Mouse (Mus musculus) MEL (cell line): ENCODE results near the gene Gpr3. TPM values are rescaled to one million over a fixed set of nuclear protein-coding genes. Genes with fewer than 3 reads are reported as not detected.
A peak's percentile ranks its signal among the peaks of the same experiment; 100 is the strongest.

ENCODE experiments used
- DNase-seq: peaks from one replicate; pipeline ENCODE4 v3.0.0; 2011; ENCODE audit warnings: low read depth, low spot score
- H3K27ac ChIP-seq: 2 replicates; pipeline ENCODE4 v1.5.1; 2012; ENCODE audit warnings: low read depth, mild to moderate bottlenecking, control low read depth, low read length, moderate library complexity; ENCODE audit not compliant: control insufficient read depth
- H3K27me3 ChIP-seq, 2 experiments: fragments of 150-350 bp in 1 of 2; sonication (generic) in 1 of 2; 2 replicates each; pipeline ENCODE4 v1.6.1; 2012; ENCODE audit warnings: low read length in 2 of 2, mild to moderate bottlenecking in 2 of 2, improper control_type of control experiment in 1 of 2, moderate library complexity in 1 of 2; ENCODE audit not compliant: insufficient read depth in 2 of 2, control insufficient read depth in 1 of 2
- H3K36me3 ChIP-seq, 2 experiments: 2 replicates each; pipeline ENCODE4 v1.6.1; 2012 to 2014; ENCODE audit warnings: low read length in 2 of 2, improper control_type of control experiment in 1 of 2, inconsistent platforms in 1 of 2, mild to moderate bottlenecking in 1 of 2; ENCODE audit not compliant: insufficient read depth in 2 of 2, control insufficient read depth in 1 of 2
- H3K4me1 ChIP-seq, 2 experiments: fragments of 150-350 bp in 1 of 2; sonication (generic) in 1 of 2; 2 replicates each; pipeline ENCODE4 v1.6.1; 2012; ENCODE audit warnings: low read length in 2 of 2, improper control_type of control experiment in 1 of 2, mild to moderate bottlenecking in 1 of 2; ENCODE audit not compliant: insufficient read depth in 2 of 2, control insufficient read depth in 1 of 2
- H3K4me3 ChIP-seq, 2 experiments: fragments of 150-350 bp in 1 of 2; sonication (generic) in 1 of 2; 2 replicates each; pipeline ENCODE4 v1.5.1; 2012; ENCODE audit warnings: low read depth in 2 of 2, low read length in 2 of 2, mild to moderate bottlenecking in 2 of 2, moderate library complexity in 2 of 2, control low read depth in 1 of 2, improper control_type of control experiment in 1 of 2; ENCODE audit not compliant: control insufficient read depth in 1 of 2, insufficient read depth in 1 of 2
- H3K79me2 ChIP-seq: 2 replicates; pipeline ENCODE4 v1.6.1; 2012; ENCODE audit warnings: mild to moderate bottlenecking, low read length, moderate library complexity; ENCODE audit not compliant: control insufficient read depth, poor library complexity, insufficient read depth
- H3K9ac ChIP-seq: 2 replicates; pipeline ENCODE4 v1.6.1; 2012; ENCODE audit warnings: low read depth, mild to moderate bottlenecking, control low read depth, low read length, moderate library complexity; ENCODE audit not compliant: control insufficient read depth, poor library complexity, severe bottlenecking
- H3K9me3 ChIP-seq: fragments of 150-350 bp; sonication (generic); replicated peaks from 2 replicates; pipeline ENCODE4 v1.6.1; 2012; ENCODE audit warnings: mild to moderate bottlenecking, low read length, improper control_type of control experiment, moderate library complexity; ENCODE audit not compliant: insufficient read depth
- CHD1 ChIP-seq: IDR thresholded peaks from 2 replicates; pipeline ENCODE4 v1.6.1; 2012; ENCODE audit warnings: low read depth, mild to moderate bottlenecking, inconsistent platforms, low read length, improper control_type of control experiment
- CHD2 ChIP-seq: IDR thresholded peaks from 2 replicates; pipeline ENCODE4 v1.6.1; 2011; ENCODE audit warnings: low read length, improper control_type of control experiment
- CTCF ChIP-seq, 3 experiments: IDR thresholded peaks in 2 of 3; conservative IDR thresholded peaks in 1 of 3; 2 replicates each; pipeline ENCODE4 v1.5.1; 2011 to 2012; ENCODE audit warnings: low read length in 3 of 3, low read depth in 2 of 3, mild to moderate bottlenecking in 2 of 3, improper control_type of control experiment in 1 of 3, inconsistent platforms in 1 of 3, mixed read lengths in 1 of 3, moderate library complexity in 1 of 3; ENCODE audit not compliant: control insufficient read depth in 1 of 3, insufficient read depth in 1 of 3, poor library complexity in 1 of 3, severe bottlenecking in 1 of 3
- E2F4 ChIP-seq: IDR thresholded peaks from 2 replicates; pipeline ENCODE4 v1.6.1; 2011; ENCODE audit warnings: low read depth, low read length, improper control_type of control experiment, borderline replicate concordance
- ELF1 ChIP-seq: IDR thresholded peaks from 2 replicates; pipeline ENCODE4 v1.6.1; 2014; ENCODE audit warnings: low read depth, mild to moderate bottlenecking, inconsistent platforms, low read length, improper control_type of control experiment, moderate library complexity
- ETS1 ChIP-seq: IDR thresholded peaks from 2 replicates; pipeline ENCODE4 v1.6.1; 2012; ENCODE audit warnings: low read depth, mild to moderate bottlenecking, inconsistent platforms, low read length, improper control_type of control experiment, moderate library complexity
- GABPA ChIP-seq: IDR thresholded peaks from 2 replicates; pipeline ENCODE4 v1.6.1; 2012; ENCODE audit warnings: low read depth, mild to moderate bottlenecking, inconsistent platforms, low read length, improper control_type of control experiment, moderate library complexity
- GATA1 ChIP-seq: IDR thresholded peaks from 2 replicates; pipeline ENCODE4 v1.6.1; 2011; ENCODE audit warnings: low read depth, low read length, improper control_type of control experiment
- MAFK ChIP-seq: IDR thresholded peaks from 2 replicates; pipeline ENCODE4 v1.6.1; 2011; ENCODE audit warnings: low read depth, mild to moderate bottlenecking, low read length, improper control_type of control experiment, borderline replicate concordance
- MEF2A ChIP-seq: IDR thresholded peaks from 2 replicates; pipeline ENCODE4 v1.6.1; 2014; ENCODE audit warnings: low read depth, mild to moderate bottlenecking, inconsistent platforms, low read length, improper control_type of control experiment; ENCODE audit not compliant: poor library complexity, insufficient replicate concordance, severe bottlenecking; ENCODE audit errors: extremely low read depth
- MXI1 ChIP-seq: IDR thresholded peaks from 2 replicates; pipeline ENCODE4 v1.6.1; 2011; ENCODE audit warnings: mild to moderate bottlenecking, low read depth, low read length, improper control_type of control experiment
- MYC ChIP-seq: IDR thresholded peaks from 2 replicates; pipeline ENCODE4 v1.6.1; 2011; ENCODE audit warnings: low read depth, mild to moderate bottlenecking, low read length, improper control_type of control experiment, moderate library complexity
- NELFE ChIP-seq: IDR thresholded peaks from 2 replicates; pipeline ENCODE4 v1.6.1; 2011; ENCODE audit warnings: low read depth, low read length, improper control_type of control experiment
- NRF1 ChIP-seq: IDR thresholded peaks from 2 replicates; pipeline ENCODE4 v1.6.1; 2014; ENCODE audit warnings: low read depth, mild to moderate bottlenecking, inconsistent platforms, low read length, improper control_type of control experiment, moderate library complexity; ENCODE audit not compliant: poor library complexity, insufficient read depth, severe bottlenecking
- POLR2A ChIP-seq, 2 experiments: IDR thresholded peaks; 2 replicates each; pipeline ENCODE4 v1.6.1; 2011 to 2012; ENCODE audit warnings: low read length in 2 of 2, mild to moderate bottlenecking in 2 of 2, control low read depth in 1 of 2, improper control_type of control experiment in 1 of 2, low read depth in 1 of 2, moderate library complexity in 1 of 2; ENCODE audit not compliant: control insufficient read depth in 1 of 2, insufficient read depth in 1 of 2, poor library complexity in 1 of 2
- POLR2AphosphoS2 ChIP-seq: IDR thresholded peaks from 2 replicates; pipeline ENCODE4 v1.6.1; 2011; ENCODE audit warnings: low read length, improper control_type of control experiment
- POLR2AphosphoS5 ChIP-seq: IDR thresholded peaks from 2 replicates; pipeline ENCODE4 v1.6.1; 2012; ENCODE audit warnings: low read depth, borderline replicate concordance, mild to moderate bottlenecking, inconsistent platforms, low read length, moderate library complexity, mixed read lengths
- RAD21 ChIP-seq: IDR thresholded peaks from 2 replicates; pipeline ENCODE4 v1.6.1; 2011; ENCODE audit warnings: mild to moderate bottlenecking, low read depth, low read length, improper control_type of control experiment
- RCOR1 ChIP-seq: IDR thresholded peaks from 2 replicates; pipeline ENCODE4 v1.6.1; 2012; ENCODE audit warnings: low read depth, mild to moderate bottlenecking, inconsistent platforms, low read length, improper control_type of control experiment
- SIN3A ChIP-seq: IDR thresholded peaks from 2 replicates; pipeline ENCODE4 v1.6.1; 2012; ENCODE audit warnings: low read length, improper control_type of control experiment, inconsistent platforms
- TAL1 ChIP-seq: IDR thresholded peaks from 2 replicates; pipeline ENCODE4 v1.6.1; 2012; ENCODE audit warnings: mild to moderate bottlenecking, inconsistent platforms, low read length, moderate library complexity, mixed read lengths
- TBP ChIP-seq: IDR thresholded peaks from 2 replicates; pipeline ENCODE4 v1.8.0; 2011; ENCODE audit warnings: low read depth, low read length, improper control_type of control experiment
- TCF12 ChIP-seq: IDR thresholded peaks from 2 replicates; pipeline ENCODE4 v1.6.1; 2014; ENCODE audit warnings: low read depth, mild to moderate bottlenecking, inconsistent platforms, low read length, improper control_type of control experiment, moderate library complexity
- UBTF ChIP-seq: IDR thresholded peaks from 2 replicates; pipeline ENCODE4 v1.6.1; 2012; ENCODE audit warnings: low read depth, mild to moderate bottlenecking, inconsistent platforms, low read length, improper control_type of control experiment, moderate library complexity, borderline replicate concordance; ENCODE audit not compliant: insufficient read depth
- USF2 ChIP-seq, 2 experiments: IDR thresholded peaks; 2 replicates each; pipeline ENCODE4 v1.6.1; 2011 to 2012; ENCODE audit warnings: improper control_type of control experiment in 2 of 2, low read length in 2 of 2, borderline replicate concordance in 1 of 2, inconsistent platforms in 1 of 2, low read depth in 1 of 2, mild to moderate bottlenecking in 1 of 2; ENCODE audit not compliant: insufficient read depth in 1 of 2
- ZC3H11A ChIP-seq: IDR thresholded peaks from 2 replicates; pipeline ENCODE4 v1.6.1; 2012; ENCODE audit warnings: low read depth, mild to moderate bottlenecking, inconsistent platforms, low read length, improper control_type of control experiment
- ZKSCAN1 ChIP-seq: IDR thresholded peaks from 2 replicates; pipeline ENCODE4 v1.6.1; 2012; ENCODE audit warnings: low read depth, mild to moderate bottlenecking, inconsistent platforms, low read length, improper control_type of control experiment, moderate library complexity
- ZMIZ1 ChIP-seq: IDR thresholded peaks from 2 replicates; pipeline ENCODE4 v1.6.1; 2012; ENCODE audit warnings: low read depth, mild to moderate bottlenecking, inconsistent platforms, low read length, improper control_type of control experiment, moderate library complexity
- ZNF384 ChIP-seq: IDR thresholded peaks from 2 replicates; pipeline ENCODE4 v1.6.1; 2012; ENCODE audit warnings: low read depth, mild to moderate bottlenecking, inconsistent platforms, low read length, improper control_type of control experiment
- polyA plus RNA-seq, 2 experiments: library from polyadenylated mRNA; stranded (reverse) in 1 of 2; unstranded in 1 of 2; fragments of >175 nt in 1 of 2; fragments of >200 nt in 1 of 2; gene quantifications; 2 replicates each; pipeline versions ENCODE4 v1.2.1 to v1.2.4; 2012; ENCODE audit warnings: low replicate concordance in 2 of 2, low read depth in 1 of 2; ENCODE audit not compliant: insufficient read length in 2 of 2, insufficient read depth in 1 of 2, missing spikeins in 1 of 2
- total RNA-seq: library from RNA; depleted of rRNA; stranded (reverse); fragments of 300-350 nt; gene quantifications from 2 replicates; pipeline ENCODE4 v1.2.3, GENCODE M21; 2012

Gene Gpr3
- total and polyA plus RNA-seq, 3 experiments: 0.08 to 0.35 TPM; not detected in 1

DNA sequence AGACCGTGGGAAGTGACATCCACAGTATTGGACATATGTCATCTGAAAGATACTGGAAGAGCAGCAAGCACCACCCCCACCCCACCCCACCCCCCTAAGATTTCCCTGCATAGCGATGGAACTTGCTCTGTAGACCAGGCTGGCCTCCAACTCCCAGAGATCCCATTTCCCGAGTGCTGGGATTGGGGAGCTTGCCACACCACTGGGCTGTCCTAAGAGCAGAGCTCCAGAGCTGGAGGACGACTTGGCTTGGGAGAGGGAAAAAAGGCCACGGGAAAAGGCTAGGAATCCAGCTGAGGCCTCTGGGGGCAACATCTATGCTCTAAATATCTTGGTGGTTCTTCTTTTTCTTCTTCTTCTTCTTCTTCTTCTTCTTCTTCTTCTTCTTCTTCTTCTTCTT lies 22.4 kb upstream of the Gpr3 start:
- Histone ChIP-seq H3K36me3 (peaks cover 0 to 9% of the 10 kb centered on the region in 2 experiments; a peak in 1 of 4 replicates), H3K4me3 (no peak overlapping the region), H3K79me2 (no peaks in the 10 kb centered on the region), H3K4me1 (peaks cover 0 to 19% of the 10 kb centered on the region in 2 experiments; a peak in 3 of 4 replicates)
- no peak for DNase-seq
- TF ChIP-seq MYC: no peak
- TF ChIP-seq TCF12: no peak
- TF ChIP-seq MEF2A: no peak
- TF ChIP-seq, all 39 proteins: peak for 0
- H3K9ac ChIP-seq: no peak overlapping the region
- no peaks in the 10 kb centered on the region for H3K9me3 ChIP-seq
- no peak overlapping the region for H3K27ac ChIP-seq
- no peaks in the 10 kb centered on the region for H3K27me3 ChIP-seq

DNA sequence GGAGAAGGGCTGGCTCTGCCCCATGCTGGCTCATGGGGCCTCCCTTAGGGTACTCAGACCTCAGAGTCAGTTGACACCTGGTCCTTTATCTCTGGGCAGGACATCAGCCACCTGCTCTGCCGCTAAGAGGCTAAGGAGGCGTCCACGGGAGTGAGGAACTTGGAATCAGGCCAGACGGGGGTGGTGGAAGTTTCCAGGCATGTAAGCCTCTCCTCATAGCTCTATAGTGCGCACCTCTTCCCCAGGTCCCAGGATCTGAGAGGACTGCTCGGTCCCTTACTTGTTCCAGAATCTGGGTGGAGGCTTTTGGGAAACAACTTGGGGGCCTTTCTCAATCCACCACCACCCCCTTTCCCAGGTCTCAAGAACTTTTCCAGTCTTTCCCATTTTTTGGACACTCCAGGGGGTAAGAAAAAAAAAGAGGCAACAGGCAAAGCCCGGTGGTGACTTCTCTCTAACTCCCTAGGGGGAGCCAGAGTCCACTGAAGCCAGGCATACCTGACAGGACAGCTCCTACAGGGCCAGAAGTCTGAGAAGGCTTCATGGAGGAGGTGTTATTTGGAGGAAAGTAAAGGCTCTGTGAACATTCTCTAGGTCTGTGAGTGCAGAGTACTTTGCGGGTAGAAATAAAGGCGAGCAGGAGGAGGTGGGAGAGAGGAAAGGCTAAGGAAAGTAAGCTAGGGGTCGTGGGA lies 21.1 kb upstream of the Gpr3 start:
- Histone ChIP-seq H3K27me3 (no peaks in the 10 kb centered on the region), H3K36me3 (peaks cover 0 to 5% of the 10 kb centered on the region in 2 experiments; a peak in 1 of 4 replicates), H3K4me3 (no peak overlapping the region), H3K27ac (no peak overlapping the region), H3K9ac (peak overlapping the region; percentile 17; the same call in 1 of the 2 replicates), H3K79me2 (no peaks in the 10 kb centered on the region), H3K9me3 (no peaks in the 10 kb centered on the region), H3K4me1 (peaks cover 0 to 8% of the 10 kb centered on the region in 2 experiments; a peak in 3 of 4 replicates)
- peak; percentile 72 for DNase-seq
- TF ChIP-seq MXI1 (no peak), ZKSCAN1 (peak; percentile 74; the same call in 1 of the 2 replicates), ZC3H11A (peak; percentile 87), TAL1 (peak; percentile 57), ELF1 (no peak), GABPA (no peak), POLR2A (IDR thresholded peaks at IDR 0.05; ENCODE audit: control insufficient read depth in 1 of 2, insufficient read depth in 1 of 2, low read depth in 1 of 2, low read length in 2 of 2, poor library complexity in 1 of 2) (no peak), POLR2AphosphoS5 (no peak), ZMIZ1 (no peak), ZNF384 (peak; percentile 82), RCOR1 (no peak), POLR2AphosphoS2 (no peak), SIN3A (peak; percentile 44; the same call in 1 of the 2 replicates), CHD1 (no peak), RAD21 (peak; percentile 89), E2F4 (no peak), CTCF (IDR thresholded peaks at IDR 0.05 in 2 of 3, conservative IDR thresholded peaks at IDR 0.05 in 1 of 3; ENCODE audit: control insufficient read depth in 1 of 3, insufficient read depth in 1 of 3, low read depth in 2 of 3, low read length in 3 of 3, poor library complexity in 1 of 3, severe bottlenecking in 1 of 3) (peak; percentile 51 to 86 (median 82)), CHD2 (no peak), NRF1 (no peak), TBP (no peak), NELFE (no peak), MAFK (no peak), USF2 (IDR thresholded peaks at IDR 0.05; ENCODE audit: borderline replicate concordance in 1 of 2, insufficient read depth in 1 of 2, low read depth in 1 of 2, low read length in 2 of 2) (no peak), UBTF (no peak), TCF12 (peak; percentile 72), MEF2A (no peak), ETS1 (peak; percentile 42; the same call in 1 of the 2 replicates), GATA1 (no peak), MYC (no peak)
